Comparison of ENCODE assay signal across 8 mouse cellular contexts in genomic region chr4:74013211-74014047, GRCm38 (mm10). TPM values are rescaled to one million over a fixed set of nuclear protein-coding genes. Genes with fewer than 3 reads are reported as not detected.
DNase-seq lines count a peak whose midpoint lies in the region; ATAC-seq lines count a peak whose summit lies in the region.

Gene Frmd3 (plus strand): TSS chr4:74013442.

- H3K4me1 ChIP-seq in forebrain, embryonic 16.5 days (replicated peaks; ENCODE audit: control insufficient read depth, insufficient read depth, low read length) = peaks cover 16% of the 10 kb centered on the region
- no peaks in the 10 kb centered on the region for H3K4me1 ChIP-seq in stomach, embryonic 14.5 days (ENCODE audit: control insufficient read depth, insufficient read depth, low read length)

- H3K9ac ChIP-seq in forebrain, embryonic 16.5 days (replicated peaks; ENCODE audit: low read depth, low read length) = peak within 1 kb of the TSS; percentile 92
- peak within 1 kb of the TSS; percentile 21; the same call in 1 of the 2 replicates for H3K9ac ChIP-seq in stomach, embryonic 14.5 days (replicated peaks; ENCODE audit: low read depth, low read length)

- no peaks in the 10 kb centered on the region for H3K36me3 ChIP-seq in forebrain, embryonic 16.5 days (ENCODE audit: control insufficient read depth, insufficient read depth)
- no peaks in the 10 kb centered on the region for H3K36me3 ChIP-seq in stomach, embryonic 14.5 days (ENCODE audit: control insufficient read depth, insufficient read depth, low read length)

- peak within 1 kb of the TSS; percentile 68 for H3K4me2 ChIP-seq in forebrain, embryonic 16.5 days (ENCODE audit: low read length)
- H3K4me2 ChIP-seq in stomach, embryonic 14.5 days (replicated peaks; ENCODE audit: low read depth, low read length) = peak within 1 kb of the TSS; percentile 92

- WGBS in forebrain, embryonic 16.5 days = under 1% methylated on average over 56 of the region's 56 CpGs
- WGBS in stomach, embryonic 14.5 days = under 1% methylated on average over 56 of the region's 56 CpGs

- peak; percentile 17 to 68 for DNase-seq in adrenal gland, adult (ENCODE audit: inconsistent age in 2 of 2, low spot score in 1 of 2)
- peak; percentile 63 to 69 for DNase-seq in cerebellum, adult 18-20 months
- DNase-seq in heart, postnatal 36 days = peak; percentile 5 to 9
- DNase-seq in layer of hippocampus, postnatal 25 days (ENCODE audit: extremely low spot score in 1 of 2, low spot score in 1 of 2) = peak; percentile 35 to 65
- DNase-seq in mesoderm, embryonic 11.5 days (ENCODE audit: low read depth, low spot score) = peak; percentile 71
- DNase-seq in spleen, postnatal 36 days (ENCODE audit: low spot score in 2 of 2) = no peak

- no peaks in the 10 kb centered on the region for H3K9me3 ChIP-seq in forebrain, embryonic 16.5 days (ENCODE audit: control insufficient read depth, low read length)
- H3K9me3 ChIP-seq in stomach, embryonic 14.5 days (ENCODE audit: control insufficient read depth, low read depth, low read length) = no peaks in the 10 kb centered on the region

- H3K27ac ChIP-seq in forebrain, embryonic 16.5 days (ENCODE audit: low read length) = peak within 1 kb of the TSS; percentile 83
- H3K27ac ChIP-seq in stomach, embryonic 14.5 days (ENCODE audit: low read length) = no peak within 1 kb of the TSS

- peak; percentile 92 for ATAC-seq in forebrain, embryonic 16.5 days
- peak; percentile 89 for ATAC-seq in stomach, embryonic 14.5 days (ENCODE audit: insufficient number of reproducible peaks, insufficient read depth, low FRiP score, low read depth)

- H3K4me3 ChIP-seq in forebrain, embryonic 16.5 days (replicated peaks; ENCODE audit: low read length) = peak within 1 kb of the TSS; percentile 70
- H3K4me3 ChIP-seq in stomach, embryonic 14.5 days (ENCODE audit: low read depth, low read length) = peak within 1 kb of the TSS; percentile 52

- intact Hi-C loops in heart, postnatal 36 days (cut with DNase I) = no loop called here

- H3K27me3 ChIP-seq in forebrain, embryonic 16.5 days (replicated peaks; ENCODE audit: control insufficient read depth, insufficient read depth, low read length) = no peaks in the 10 kb centered on the region
- H3K27me3 ChIP-seq in stomach, embryonic 14.5 days (ENCODE audit: control insufficient read depth, insufficient read depth, low read length) = no peaks in the 10 kb centered on the region

RNA-seq across cellular contexts. Expression of gene Frmd3, which starts in this region (rescaled TPM):
- 26.9 and 30.2 TPM in 2 replicates for polyA plus RNA-seq in forebrain, embryonic 16.5 days (2015; fragmentation: Nextera tagmentation; extraction: Ambion mirVana)
- under 1 TPM in 1 of 2 experiments, not detected in 1; 0.25 TPM for total RNA-seq in heart, postnatal 36 days (2021)
- 1 to 10 TPM; 3.9 to 5.1 TPM for total RNA-seq in layer of hippocampus, postnatal 25 days (2021)
- polyA plus RNA-seq in stomach, embryonic 14.5 days (2014; fragmentation: Nextera tagmentation; extraction: Ambion mirVana) = 1.2 and 1.4 TPM in 2 replicates

Comparison
In these comparisons a context has a peak if more than half of its experiments do, and no peak if none do; other contexts are left out.
1. RNA of gene Frmd3 (polyA plus RNA-seq): 26.9 to 30.2 TPM in forebrain, embryonic 16.5 days; 1.2 to 1.4 TPM in stomach, embryonic 14.5 days; every median in the first group is over 10 times any median in the second.
2. Peak in DNase-seq in heart, postnatal 36 days; RNA of the gene not detected or under 1 TPM.
3. DNase-seq: peak in adrenal gland, adult (2 of 2), cerebellum, adult 18-20 months (2 of 2), layer of hippocampus, postnatal 25 days (2 of 2) and mesoderm, embryonic 11.5 days (single experiment); none in spleen, postnatal 36 days (0 of 2).